Mouse (Mus musculus): ENCODE data around the gene Scube1. TPM values are rescaled to one million over a fixed set of nuclear protein-coding genes. Genes with fewer than 3 reads are reported as not detected.

The Scube1 gene
- total RNA-seq (2015) = not detected in 2 replicates
- not detected in 2 replicates for total RNA-seq (2017)

- ATAC-seq (ENCODE audit: poor library complexity, severe bottlenecking) = no peak
Measured at GRCm38 (mm10) chr15:83724886-83725269, at the start of gene Scube1. Gene Scube1 (minus strand): TSS chr15:83725021.

- ATAC-seq (ENCODE audit: poor library complexity, severe bottlenecking) = no peak
Measured at GRCm38 (mm10) chr15:83772953-83773352, 48.1 kb upstream of the Scube1 start.

- no peak for ATAC-seq (ENCODE audit: poor library complexity, severe bottlenecking)
Measured at GRCm38 (mm10) chr15:83772460-83772859, 47.6 kb upstream of the Scube1 start.

GRCm38 (mm10) chr15:83771346-83772053, 46.7 kb upstream of the Scube1 start:
- ATAC-seq (ENCODE audit: poor library complexity, severe bottlenecking) = no peak

GRCm38 (mm10) chr15:83765388-83766029, 40.7 kb upstream of the Scube1 start:
- ATAC-seq (ENCODE audit: poor library complexity, severe bottlenecking) = no peak

DNA sequence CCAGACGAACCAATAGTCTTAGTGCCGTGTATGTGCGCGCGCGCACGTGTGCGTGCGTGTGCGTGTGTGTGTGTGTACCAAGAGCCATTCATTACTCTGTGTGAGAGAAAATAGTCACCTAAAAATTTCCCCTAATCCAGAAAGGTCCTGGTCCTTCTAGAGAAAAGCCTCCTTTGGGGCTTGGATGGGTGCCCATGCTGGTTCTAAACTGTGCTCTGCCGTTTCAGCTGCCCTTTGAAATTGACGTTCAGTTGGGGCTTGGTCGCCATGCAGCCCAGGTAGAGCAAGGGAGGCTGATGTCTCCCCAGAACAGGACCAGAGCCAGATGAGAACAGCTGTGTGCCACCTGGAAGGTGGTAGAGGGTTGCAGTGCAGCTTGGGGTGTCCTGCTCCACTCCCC, 36.7 kb upstream of the Scube1 start:
- no peak for ATAC-seq (ENCODE audit: poor library complexity, severe bottlenecking)

DNA sequence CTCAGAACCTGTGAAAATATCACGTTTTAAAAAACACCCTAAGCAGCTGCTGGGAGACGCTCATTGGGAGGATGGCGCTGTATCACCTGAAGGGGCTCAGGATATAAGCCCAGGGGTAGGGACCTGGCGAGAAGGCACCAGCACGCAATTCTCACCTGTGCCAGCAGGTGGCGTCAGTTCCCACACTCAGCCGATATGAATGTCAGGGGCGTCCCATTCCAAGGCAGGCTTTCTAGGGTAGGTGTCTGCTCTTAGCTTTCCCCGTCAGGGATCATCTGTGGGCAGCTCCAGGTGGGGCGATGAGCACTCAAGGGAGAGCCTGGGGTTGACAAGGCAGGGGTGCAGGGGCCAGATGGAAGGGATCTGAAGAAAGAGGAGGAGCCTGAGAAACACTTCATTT, 35.9 kb upstream of the Scube1 start:
- ATAC-seq (ENCODE audit: poor library complexity, severe bottlenecking) = no peak

GRCm38 (mm10) chr15:83758958-83759357, 34.1 kb upstream of the Scube1 start:
- no peak for ATAC-seq (ENCODE audit: poor library complexity, severe bottlenecking)

GRCm38 (mm10) chr15:83756742-83757141, 31.9 kb upstream of the Scube1 start:
- no peak for ATAC-seq (ENCODE audit: poor library complexity, severe bottlenecking)

DNA sequence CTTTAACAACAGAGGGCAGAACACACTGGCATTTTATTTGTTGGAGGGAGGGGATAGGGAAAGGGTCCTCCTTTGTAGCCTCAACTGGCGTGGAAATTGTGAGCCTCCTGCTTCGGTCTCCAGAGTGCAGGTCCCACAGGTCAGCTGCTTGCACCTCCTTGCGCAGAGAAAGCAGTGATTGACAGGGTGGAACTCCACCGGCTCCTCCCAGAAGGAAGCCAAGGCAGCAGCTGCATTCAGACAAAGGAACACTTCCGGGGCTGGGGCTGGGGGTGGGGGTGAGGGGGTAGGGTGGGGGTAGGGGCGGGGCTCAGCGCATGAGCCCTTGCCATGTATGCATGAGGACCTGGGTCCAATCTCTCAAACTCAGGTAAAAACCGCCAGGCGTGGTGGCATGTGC, 24.6 kb upstream of the Scube1 start:
- ATAC-seq (ENCODE audit: poor library complexity, severe bottlenecking) = no peak

- no peak for ATAC-seq (ENCODE audit: poor library complexity, severe bottlenecking)
Measured at GRCm38 (mm10) chr15:83748986-83749385, 24.2 kb upstream of the Scube1 start.

- no peak for ATAC-seq (ENCODE audit: poor library complexity, severe bottlenecking)
Measured at GRCm38 (mm10) chr15:83746311-83746710, 21.5 kb upstream of the Scube1 start.

DNA sequence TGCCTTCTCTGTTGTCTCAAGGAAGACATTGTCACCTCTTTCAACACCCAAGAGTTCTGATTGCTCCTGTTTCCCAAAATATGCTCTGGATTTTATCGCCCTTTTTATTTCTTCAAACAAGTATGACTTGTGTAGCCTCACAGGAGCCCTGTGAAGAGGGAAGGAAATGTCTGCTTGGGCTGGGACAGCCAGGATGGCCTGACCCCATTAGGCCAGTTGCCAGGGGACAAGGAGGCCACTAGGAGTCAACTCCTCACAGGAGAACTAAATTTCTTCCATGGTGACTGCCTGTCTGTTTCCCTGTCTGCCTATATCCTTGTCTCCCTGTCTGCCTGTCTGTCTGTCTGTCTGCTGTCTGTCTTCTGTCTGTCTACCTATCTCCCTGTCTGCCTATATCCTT, 17.2 kb upstream of the Scube1 start:
- no peak for ATAC-seq (ENCODE audit: poor library complexity, severe bottlenecking)

DNA sequence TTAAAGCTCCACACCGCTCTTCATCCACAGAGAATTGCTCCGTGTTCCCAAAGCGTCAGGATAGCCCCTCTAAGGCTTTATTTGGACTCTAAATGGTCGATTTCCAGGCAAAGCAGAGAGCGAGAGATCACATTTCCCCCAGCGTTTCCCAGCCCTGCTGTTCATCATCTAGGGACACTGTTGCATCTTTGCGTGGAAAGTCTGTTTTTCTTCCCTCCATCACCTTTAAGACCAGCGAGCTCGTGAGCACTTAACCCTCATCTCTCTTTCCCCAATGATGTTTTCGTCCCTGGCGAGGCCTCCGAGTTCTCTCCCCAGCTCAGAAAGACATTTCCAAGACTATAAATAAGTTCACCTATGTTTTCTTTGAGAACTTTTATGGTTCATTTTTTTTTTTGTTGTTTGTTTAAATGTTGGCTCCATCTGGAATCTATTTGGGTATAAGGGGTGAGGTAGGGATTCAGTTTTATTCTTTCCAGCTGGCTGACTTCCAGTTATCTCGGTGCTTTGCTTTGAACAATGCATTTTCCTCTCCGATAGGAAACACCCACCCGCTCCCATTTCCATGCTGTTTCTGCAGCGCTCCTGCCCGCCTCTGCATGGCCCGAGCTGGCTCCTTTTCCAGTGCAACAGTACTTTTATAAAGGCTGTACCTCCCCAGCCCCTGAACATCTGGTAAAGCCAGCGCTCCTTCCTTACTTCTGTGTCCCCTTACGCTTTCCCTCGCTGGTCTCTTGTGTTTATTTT, 16.0 kb upstream of the Scube1 start:
- ATAC-seq (ENCODE audit: poor library complexity, severe bottlenecking) = no peak

- ATAC-seq (ENCODE audit: poor library complexity, severe bottlenecking) = no peak
Measured at GRCm38 (mm10) chr15:83727626-83728025, 2.8 kb upstream of the Scube1 start.

DNA sequence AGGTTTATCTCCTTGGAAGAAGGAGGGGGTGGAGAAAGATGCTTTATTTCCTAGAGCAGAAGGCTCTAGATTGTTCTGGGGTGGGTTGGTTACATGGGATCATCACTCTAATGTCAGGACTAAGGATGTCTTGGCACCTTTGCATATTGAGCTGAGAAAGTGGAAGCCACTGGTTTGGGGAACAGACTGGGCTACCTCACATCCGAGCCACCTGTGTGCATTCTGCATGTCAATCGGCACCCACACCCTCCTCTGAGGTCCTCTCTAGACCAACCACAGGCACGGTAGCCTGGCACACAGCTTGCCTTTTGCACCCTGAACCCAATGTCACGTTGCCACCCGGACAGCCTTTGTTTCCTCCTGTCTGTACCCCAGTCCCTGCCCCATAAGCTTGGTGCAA, 1.9 kb upstream of the Scube1 start:
- ATAC-seq (ENCODE audit: poor library complexity, severe bottlenecking) = no peak

- no peak for ATAC-seq (ENCODE audit: poor library complexity, severe bottlenecking)
Measured at GRCm38 (mm10) chr15:83725556-83726200, 857 bp upstream of the Scube1 start.

DNA sequence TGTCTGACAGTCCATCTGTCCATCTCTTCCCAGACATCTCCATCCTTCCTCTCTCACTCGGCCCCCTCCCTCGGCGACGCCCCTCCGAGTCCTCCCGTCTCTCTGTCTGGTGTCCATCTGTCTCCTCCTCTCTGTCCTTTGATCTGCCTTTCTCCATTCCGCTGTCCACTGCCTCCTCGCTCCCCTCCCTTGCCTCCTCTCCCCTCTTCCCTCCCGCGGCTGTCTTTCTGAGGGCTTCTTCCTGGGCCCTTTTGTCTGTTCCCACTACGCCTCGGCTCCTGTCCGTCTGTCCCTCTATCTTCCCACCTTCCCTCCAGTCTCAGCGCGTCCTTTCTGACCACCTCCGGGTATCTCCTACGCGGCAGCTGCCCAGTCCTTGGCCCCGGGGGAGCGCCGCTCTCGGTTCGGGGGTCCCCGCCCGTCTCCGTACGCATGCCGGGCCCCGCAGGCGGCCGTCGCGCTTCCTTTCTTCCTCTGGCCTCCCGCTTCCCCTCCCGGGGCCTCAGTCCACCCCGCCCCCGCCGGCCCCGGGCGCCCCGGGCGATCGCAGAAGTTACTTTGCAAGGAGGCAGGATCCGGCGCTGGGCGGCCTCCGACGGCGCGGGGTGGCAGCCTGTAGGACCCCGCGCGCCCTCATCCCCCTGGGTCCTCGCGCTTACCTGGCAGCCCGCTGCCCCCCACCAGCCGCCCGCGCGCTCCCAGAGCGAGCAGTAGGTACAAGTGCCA, 498 bp downstream of the Scube1 start:
- no peak for ATAC-seq (ENCODE audit: poor library complexity, severe bottlenecking)

DNA sequence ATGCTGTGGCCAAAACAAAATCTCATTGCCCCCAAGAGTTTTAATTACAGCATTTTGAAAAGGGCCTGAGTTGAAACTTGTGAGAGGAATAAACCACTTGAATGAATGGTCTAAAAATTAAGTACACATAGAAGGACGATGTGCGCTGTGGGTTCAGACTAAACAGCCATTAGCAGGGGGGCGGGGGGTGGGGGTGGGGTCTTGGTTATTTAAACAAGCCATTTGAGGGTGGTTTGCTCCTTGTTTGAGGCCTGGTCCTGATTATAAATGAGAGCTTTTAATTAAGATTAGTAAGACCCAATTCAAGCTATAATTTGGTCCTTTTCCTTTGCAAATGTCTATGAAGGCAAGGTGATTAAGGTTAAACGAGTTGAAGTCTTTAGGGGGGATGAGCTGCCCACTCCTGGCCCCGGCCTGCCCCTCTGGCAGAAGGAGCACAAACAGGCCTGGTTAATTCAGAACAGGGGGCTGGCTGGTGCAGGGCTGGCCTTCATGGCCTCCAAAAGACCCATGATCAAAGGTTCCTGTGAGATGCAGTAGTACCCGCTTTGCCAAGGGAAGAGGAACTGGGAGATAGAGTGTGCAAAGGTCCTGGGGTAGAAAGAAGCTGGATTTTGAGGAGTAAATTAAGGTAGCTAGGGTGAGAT, 9.1 kb downstream of the Scube1 start:
- no peak for ATAC-seq (ENCODE audit: poor library complexity, severe bottlenecking)

DNA sequence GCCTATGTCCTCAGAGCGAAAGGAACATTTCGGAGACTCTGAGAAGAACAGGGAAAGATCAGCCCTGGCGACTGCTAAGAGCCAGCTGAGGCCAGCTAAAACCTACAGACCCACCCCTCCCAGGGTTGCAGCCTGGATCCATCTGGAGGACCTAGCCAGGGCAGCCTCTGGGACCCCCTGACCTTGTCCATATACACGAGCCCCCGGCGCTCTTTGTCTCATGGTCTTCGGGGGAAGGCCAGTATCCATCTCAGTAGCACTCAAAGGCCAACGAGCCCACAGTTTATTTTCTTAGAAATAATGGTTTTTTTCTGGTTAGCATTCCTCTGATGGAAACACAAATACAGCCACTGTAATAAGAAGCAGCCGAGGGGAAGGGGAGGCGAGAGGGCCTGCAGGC, 12.0 kb downstream of the Scube1 start:
- ATAC-seq (ENCODE audit: poor library complexity, severe bottlenecking) = no peak

All from megakaryocyte, adult 5-6 weeks (primary cell).